Mouse (Mus musculus) kidney, adult 11 months (tissue): ENCODE measurements at regions not wholly inside any gene's neighbourhood (a gene's known extent, or its start where the extent isn't known, plus 50 kb on each side); places are given as distances from the start of the nearest gene placed in this dataset.

Source experiments
- DNase-seq: peaks from one replicate; pipeline ENCODE4 v3.0.0; 2022

DNA sequence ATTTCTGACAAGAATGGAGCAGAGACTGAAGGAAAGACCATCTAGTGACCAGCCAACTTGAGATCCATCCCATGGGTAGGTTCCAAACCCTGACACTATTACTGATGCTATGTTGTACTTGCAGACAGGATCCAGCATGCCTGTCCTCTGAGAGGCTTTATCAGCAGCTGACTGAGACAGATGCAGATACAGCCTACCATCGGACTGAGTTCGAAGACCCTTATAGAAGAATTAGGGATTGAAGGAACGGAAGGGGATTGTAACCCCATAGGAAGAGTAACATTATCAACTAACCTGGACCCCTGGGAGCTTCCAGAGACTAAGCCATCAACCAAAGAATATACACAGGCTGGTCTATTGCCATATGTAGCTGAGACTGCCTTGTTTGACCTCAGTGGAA, 183.1 kb upstream of the Adcy2 start:
- no peak for DNase-seq

DNA sequence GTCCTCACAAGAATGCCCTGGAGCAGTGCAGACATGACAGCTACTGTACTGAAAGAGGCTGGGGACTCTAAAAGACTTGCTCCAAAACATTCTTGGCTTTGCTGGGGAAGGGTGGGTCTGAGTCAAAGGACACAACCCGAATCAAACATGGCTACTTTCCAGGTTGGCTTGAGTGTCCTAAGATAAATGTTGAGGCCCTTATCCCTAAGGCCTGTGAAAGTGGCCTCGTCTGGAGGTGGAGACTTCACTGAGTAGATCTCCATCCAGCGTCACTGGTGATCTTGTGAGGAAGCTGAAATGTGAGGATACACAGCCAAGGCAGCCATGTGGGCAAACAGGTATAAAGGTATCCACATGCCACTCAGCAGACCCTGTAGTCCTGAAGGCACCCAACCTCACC, 191.3 kb upstream of the Adcy2 start:
- DNase-seq: no peak

DNA sequence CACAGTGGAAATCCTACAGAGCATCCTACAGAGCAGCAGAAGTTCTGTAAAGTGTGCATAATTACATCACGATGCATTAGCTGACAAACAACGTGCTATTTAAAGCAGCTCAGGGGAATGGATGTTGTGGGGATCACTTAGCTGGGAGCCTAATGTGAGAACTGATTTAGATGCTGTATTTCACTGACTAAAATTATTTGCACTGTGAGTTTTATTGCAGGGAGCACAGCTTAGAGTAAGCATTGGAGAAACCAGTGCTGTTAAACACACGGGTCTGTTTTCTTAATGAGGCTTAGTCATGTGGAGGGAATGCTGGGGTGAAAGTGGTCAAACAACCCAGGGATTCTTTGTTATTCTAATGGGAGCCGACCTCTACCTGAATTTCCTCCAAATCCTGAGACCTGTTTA, 197.1 kb upstream of the Adcy2 start:
- no peak for DNase-seq

DNA sequence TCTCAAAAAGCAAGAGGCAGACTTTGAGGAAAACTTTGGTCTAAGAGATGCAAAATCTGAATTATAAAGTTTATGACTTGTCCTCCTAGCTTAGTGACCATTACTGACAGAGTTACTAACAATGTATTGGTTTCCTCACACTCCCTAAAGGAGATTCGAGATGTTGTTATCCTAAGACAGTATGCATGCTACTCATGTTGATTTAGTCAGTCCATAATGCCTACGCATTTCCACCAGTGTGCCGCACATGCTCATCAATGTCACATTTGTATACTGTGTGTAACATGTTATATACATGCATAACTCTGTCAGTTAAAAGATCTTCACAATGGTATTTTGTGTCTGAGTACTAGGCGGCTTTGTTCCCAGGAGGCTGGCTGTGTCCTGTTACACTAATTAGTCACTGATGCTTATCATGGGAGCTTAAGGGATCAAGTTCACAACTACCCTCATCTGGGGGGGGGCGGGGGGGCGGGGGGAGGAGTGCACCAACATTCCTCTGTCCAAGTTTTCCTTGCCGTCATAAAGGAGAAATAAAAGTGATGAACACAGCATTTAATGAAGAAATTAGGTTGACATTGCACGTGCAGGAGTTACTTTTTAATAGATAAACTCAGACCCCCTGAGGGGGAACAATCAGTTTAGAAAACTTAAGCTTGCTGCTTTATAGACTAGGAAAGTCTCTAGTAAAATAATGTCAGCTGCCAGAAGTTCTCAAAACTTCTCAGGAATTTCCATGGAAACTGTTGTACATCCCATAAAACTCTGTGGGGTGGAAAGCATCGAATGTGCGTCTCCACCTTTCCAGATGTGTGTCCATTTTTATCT, 208.6 kb upstream of the Adcy2 start:
- DNase-seq: no peak

DNA sequence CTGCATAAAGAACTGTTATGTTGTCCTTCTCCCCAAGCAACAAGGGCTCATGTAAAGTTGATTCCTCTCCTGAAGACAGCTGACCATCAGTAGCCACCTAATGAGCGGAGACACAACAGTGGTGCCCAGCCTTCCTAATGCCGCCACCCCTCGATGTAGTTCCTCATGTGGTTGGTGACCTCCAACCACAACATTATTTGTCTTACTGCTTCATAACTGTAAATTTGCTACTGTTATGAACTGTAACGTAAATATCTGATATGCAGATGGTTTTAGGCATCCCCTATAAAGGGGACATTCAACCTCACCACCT, 209.2 kb upstream of the Adcy2 start:
- no peak for DNase-seq

DNA sequence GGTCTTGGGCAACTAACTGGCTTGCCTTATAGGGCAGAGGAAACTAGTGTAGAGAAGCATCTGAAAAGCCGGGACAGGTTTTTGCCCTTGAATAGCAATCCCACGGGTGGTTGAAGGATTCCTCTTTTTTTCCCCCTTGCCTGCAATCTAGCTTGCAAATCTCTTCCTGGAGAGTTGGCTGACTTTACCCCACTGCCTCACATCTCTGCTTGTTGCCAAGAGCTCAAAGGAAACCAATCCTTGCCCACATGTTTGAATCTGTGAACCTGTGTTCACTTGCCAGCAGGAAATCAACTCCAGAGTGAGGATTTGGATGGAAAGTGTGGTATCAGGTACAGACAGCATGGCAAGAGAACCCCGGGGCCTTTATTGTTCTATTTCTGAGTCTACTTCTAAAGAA, 217.2 kb upstream of the Adcy2 start:
- DNase-seq: no peak

DNA sequence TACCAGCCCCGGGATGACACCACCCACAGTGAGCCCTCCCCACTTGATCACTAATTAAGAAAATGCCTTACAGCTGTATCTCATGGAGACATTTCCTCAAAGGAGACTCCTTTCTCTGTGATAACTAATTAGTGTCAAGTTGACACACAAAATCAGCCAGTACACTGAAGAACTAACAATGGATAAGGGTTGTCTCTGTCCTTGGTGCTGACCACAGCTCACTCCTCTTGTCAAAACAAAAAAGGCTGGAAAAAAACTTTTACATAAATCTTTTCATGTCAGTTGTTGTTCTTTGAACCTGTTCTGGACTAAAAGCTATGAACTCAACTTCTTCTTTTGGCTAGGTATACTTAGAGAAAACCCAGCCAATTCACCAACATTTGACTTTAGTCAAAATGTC, 221.1 kb upstream of the Adcy2 start:
- no peak for DNase-seq

DNA sequence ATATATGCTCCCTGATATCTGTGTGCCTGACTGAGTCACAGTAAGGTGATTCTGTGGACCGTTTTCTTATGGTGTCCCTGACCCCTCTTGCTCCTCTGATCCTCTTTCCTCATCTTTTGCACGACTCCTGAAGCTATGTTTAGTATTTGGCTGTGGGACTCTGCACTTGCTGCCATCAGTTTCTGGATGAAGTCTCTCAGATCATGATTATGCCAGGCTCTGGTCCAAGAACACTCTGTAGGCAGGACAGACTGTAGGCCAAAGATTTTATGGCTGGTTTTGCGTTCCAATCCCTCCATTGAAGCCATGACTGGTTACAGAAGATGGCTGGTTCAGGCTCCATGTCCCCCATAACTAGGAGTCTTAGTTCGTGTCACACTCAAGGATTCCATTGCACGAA, 227.2 kb upstream of the Adcy2 start:
- DNase-seq: no peak

DNA sequence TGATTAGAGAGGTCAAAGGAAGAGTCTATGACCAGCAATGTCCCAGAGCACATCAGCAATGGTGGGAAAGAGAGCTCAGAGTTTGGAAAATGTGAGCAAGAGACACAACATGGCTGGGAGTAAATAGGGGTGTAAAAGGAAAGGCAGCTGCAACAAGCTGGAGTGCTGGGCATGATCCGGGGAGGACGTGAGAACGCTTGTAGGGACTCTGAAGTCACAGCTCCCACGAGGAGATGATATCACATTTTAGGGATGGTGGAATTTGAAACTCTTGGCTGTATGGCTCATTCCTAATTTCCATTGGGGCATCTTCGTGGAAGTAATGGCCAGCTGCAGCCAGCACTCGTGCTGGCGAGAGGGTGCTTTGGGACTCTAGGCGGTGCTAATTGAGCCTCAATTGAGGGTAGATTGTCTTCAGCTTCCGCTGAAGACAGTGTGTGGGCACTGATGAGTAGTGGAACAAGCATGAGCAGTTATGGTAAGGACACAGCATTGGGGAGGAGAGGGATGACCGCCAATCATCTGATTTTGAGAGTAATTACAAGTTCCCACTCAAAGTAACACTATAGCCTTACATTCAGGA, 231.1 kb upstream of the Adcy2 start:
- DNase-seq: no peak

DNA sequence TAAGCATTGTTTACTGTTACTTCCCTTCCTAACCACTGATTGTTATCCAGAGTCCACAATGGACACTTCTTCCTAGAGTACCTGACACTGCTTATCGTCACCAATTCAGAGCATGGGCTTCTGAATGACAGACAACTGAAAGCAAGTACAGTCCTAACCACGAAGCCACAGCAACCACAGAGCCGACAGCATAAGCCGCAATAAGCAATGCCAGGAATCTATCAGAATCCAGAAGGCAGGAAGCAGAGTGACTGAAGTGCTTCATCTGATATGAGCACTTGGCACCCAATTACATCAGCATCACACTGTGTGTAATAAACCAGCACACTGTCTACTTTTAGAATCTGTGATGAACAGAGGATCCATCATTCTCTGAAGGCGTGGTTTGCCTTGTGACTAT, 237.0 kb upstream of the Adcy2 start:
- no peak for DNase-seq

DNA sequence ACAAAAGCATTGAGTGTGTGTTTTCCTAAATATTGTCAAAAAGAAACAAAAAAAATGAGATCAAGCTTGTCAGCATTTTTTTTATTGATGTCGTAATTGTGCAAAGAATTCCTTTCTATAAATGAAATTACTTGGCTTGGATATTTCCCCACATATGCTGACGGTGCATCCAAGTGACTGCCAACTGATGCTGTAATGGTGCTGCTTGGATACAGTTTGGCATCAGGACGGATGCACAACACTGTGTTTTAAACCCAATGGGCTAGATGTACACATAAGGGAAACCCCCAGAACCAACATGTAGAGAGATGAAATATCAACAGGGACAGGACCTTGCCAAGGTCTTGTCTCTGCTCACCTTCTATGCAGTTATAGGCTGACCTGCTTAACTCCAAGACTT, 238.6 kb upstream of the Adcy2 start:
- DNase-seq: no peak

DNA sequence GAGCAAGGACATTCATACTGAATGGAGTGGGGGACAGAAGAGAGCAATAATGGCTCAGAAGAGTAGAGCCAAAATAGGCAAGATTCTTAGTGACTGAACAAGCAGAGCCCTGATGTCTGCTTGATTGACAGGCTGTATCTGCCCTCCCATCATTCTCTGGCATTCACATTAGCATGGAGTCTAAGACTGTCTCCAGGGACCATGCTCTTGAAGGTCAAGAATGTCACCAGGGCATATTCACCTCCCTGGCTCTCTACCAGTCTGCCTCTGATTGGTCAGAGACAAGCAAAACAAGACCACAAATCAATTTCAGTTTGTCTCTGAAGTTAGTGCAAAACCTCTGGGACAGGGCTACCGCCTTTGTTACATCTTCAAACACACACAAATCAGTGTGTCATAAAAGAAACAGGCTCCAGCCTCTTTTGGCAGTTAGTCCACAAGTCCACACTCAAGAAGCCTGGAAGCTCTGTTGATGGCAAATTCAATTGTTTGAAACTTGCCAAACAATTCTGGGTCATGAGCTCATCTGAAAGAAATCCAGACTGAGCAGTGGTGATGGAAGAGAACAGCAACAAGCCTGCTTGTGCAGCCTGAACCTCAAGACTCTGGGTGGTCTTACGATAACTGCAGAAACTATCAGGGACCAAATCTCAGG, 240.0 kb upstream of the Adcy2 start:
- no peak for DNase-seq

DNA sequence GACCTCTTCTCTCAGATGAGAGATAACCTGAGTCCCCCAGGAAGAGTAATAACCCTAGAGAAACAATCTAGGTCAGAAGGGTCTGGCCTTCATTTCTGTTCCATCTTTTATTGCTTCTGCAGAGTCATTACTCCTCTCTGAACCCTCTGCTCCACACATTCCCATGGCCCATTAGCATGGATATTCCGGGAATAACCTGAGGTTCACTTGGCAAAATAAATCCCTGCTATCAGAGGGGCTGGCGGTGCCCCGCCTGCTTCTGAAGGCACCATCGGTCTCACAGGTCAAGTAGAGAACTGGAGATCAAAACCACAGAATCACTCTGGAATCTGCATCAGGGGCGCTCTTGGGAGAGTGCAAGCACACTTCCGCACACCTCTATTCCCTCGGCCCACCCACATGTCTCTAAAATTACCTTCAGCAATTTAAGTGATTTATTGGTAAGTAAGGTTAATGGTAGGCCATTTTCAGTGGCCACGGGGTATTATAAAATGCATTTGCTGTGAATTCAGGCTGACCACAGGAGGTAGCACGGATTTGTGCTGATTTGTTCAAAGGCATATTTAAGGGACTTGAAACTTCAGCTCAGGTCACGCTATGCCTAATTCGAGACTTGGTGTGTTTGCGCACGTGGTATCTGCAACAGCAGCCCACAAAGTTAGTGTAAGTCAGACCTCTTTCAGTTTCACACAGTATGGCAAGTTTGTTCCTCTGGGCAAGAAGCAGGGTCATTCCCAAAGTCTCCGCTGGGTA, 243.4 kb upstream of the Adcy2 start:
- no peak for DNase-seq

DNA sequence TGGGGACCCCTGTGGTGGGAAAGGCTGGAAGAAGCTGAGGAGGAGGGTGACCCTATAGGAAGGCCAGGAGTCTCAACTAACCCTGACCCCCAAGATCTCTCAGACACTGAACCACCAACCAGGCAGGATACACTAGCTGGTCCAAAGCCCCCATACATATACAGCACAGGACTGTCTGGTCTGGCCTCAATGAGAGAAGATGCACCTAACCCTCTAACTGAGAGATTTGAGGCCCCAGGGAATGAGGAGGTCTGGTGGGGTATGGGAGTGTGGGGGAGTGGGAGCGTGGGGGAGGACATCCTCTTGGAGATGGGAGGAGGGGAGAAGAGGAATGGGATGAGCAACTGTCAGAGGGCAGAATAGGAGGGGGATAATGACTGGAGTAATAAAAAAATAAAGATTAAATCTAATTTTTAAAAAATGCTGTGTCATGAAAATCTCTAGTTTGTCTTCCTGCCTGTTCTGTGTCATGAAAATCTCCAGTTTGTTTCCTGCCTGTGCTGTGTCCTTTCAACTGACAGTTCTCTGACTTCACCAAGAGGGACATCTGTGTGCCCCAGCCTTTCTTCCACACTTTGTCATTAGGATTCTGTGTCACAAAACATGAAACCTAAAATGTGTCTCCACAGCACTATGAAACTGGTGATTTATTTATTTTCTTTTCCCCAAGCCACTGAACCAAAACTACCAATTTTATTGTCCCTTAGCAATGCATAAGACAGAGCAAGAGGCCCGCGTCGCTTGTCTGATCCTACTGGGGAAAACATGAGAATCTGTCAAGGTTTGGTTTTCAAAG, 251.2 kb upstream of the Adcy2 start:
- no peak for DNase-seq

DNA sequence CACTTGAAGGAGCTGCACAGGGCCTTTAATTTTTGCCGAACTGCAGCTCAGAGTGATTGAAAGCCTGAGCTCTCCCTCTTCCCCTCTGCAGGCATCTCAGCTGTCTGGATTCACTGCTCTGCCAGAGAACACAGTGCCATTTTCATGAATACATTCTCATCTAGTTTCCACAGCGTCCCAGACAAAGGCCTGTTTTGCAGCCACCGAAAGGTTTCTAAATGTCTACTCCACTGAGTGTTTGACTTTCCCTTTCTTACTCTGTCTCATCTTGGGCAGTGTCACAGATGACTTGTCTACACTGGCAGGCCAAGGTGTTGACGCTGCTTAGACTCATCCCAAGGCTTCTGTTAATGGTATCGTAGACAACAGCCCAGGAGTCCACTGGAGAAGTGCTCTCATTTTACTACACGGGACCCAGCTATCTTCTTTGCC, 251.8 kb upstream of the Adcy2 start:
- no peak for DNase-seq

DNA sequence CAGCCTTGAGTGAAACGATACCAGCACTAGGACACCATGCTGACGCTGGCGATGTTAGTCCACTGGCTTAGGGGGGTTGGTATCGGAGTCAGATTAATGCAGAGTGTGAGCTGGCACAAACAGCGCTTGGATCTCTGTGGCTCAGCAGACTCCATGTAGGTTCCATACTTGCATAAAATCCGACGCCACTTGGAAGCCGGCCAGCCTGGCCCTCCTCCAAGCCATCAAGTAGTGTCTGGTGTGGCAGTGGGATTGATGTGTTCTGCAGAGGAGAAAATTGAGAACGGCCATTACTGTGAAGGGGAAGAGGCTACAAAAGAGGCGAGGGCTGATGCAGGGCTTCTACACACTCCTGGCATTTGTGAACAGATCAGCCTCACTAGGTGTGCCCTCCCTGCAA, 253.0 kb upstream of the Adcy2 start:
- DNase-seq: no peak

DNA sequence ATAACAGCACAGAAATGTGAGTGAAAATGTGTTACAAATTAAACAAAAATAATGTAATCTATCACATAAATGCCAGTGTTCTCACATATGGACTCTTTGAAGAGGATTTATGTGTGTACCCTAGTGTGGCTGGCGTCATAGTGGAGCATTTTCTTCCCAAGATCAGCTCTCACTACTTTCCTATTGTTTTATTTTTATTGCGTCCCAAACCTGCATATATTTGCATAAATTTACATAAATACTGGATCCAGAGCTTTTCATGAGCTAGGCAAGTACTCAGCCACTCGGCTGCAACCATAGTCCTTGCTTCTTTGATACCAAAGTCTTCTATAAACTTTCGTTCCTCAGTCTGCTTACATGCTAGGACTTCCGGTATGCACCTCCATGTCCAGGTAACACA, 261.1 kb upstream of the Adcy2 start:
- DNase-seq: no peak

DNA sequence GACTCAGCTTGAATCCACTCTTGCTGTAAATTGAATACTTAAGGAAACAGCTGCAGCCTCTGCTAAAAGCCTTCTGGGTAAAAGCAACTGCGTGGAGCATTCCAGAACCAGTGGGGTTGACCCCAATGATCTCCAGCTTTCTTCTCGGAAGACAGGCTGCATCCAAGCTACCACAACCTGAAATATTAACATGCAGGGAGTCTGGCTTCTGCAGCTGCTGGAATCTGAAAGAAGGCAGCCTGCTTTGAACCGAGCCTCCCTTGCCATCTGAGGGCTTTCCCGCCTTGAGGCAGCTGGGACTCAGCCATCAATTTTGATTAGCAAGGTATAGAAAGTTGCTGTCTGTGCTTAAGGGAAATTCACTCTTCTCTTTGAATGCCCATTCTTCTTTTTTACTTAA, 261.6 kb upstream of the Adcy2 start:
- no peak for DNase-seq

DNA sequence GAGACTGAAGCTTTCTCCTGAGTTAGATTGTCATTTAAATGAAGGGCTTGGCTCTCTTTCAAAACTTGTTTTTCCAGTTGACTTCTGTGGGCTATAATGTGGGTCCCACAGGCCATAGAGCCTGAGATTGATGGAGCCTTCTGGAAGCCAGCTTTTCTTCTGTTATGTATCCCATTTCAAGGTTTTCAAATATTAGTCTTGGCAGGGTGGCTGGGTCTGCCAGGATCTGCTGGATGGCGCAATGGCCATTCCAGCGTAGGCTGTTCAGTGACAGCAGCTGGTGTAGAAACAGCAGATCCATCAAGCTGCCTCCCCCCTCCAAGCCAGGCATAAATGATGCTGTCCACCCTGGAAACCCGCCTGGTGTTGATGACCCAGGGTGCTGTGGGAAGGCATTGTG, 264.4 kb upstream of the Adcy2 start:
- no peak for DNase-seq

DNA sequence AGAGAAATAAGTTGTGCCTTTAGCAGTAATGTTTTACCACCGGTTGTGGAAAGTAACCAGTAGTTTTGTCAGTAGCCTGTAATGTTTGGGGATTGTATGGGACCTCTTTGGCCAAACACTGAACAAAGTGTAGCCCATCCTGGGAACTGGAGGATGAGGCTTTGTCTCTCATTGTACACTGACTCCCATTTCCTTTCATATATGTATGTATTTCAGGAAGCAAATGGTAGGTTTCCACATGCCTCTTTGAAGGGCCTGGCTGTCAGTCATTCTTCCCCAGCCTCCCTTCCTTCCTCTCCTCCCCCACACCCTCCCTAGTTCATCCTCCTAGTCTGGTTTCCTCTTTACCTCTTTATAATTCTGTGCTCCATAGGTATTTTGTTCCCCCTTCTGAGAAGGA, 266.7 kb upstream of the Adcy2 start:
- no peak for DNase-seq

DNA sequence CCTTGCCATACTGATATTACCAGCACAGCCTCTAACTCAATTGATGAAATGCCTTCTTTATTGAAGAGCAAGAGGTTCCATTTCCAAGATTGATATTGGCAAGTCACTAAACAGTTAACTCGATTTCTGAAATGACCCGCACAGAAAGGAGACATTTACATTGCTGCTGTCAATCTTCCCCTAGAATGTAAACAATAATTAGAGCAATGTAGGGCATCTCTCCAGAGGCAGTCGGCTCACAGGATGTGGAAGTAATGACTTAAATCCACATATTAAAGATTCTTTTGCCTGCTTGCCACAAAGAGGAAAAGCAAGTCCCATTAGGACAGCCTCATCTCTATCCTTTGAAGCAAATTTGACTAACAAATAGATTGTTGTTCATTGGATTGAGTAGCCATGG, 261.0 kb upstream of the Nsun2 start:
- no peak for DNase-seq

DNA sequence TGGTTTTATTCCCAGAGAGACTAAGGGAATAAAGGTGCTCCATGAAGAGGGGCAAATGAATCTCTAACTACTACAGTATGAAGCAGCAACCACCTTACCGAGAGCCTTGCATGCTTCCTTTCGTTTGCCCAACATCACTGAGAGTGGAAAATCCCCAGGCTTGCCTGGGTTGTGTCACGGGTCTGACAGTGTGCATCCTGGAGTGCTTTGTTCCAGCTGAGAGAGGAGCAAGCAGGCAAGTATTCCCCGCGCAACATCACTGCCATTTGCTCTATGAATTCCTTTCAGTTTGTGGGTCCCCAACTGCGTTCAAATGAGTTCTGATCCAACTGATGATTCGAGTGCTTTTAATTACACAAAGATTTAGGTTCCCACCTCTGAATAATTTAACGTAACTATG, 253.9 kb upstream of the Nsun2 start:
- no peak for DNase-seq

DNA sequence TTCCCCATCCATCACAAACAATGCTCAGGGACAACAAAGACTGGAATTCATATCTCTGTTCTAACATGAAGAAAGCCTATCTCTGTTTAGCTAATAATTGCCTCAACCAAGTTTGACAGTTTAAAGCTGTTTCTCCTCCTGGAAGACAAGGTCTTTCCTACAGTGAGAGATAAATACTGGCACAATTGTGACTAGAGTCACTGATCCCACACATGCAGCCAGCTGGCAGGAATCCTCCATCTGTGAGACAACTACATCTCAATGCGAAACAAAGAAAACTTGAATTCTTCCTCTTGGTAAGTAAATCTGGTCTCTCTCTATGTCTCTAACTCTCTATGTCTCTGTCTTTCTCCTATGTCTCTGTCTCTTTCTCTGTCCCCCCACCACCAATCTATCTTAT, 239.1 kb upstream of the Nsun2 start:
- DNase-seq: no peak
